Mouse (Mus musculus): Measurements from ENCODE around the gene Mmachc. TPM values are rescaled to one million over a fixed set of nuclear protein-coding genes. Genes with fewer than 3 reads are reported as not detected.
"Not testable (repeated sequence)": the region's sequence is repeated elsewhere in the genome, so short reads cannot be mapped to it uniquely, and the experiment has no call there.

Mmachc gene
- total RNA-seq, 2 experiments from 2014 or later: 17.5 TPM

- no peak for DNase-seq (ENCODE audit: low spot score in 2 of 2)
- intact Hi-C loops (cut with DNase I): no loop called here
These were observed 9.4 kb downstream of the Mmachc start for GRCm38 (mm10) chr4:116698693-116699342.

DNA sequence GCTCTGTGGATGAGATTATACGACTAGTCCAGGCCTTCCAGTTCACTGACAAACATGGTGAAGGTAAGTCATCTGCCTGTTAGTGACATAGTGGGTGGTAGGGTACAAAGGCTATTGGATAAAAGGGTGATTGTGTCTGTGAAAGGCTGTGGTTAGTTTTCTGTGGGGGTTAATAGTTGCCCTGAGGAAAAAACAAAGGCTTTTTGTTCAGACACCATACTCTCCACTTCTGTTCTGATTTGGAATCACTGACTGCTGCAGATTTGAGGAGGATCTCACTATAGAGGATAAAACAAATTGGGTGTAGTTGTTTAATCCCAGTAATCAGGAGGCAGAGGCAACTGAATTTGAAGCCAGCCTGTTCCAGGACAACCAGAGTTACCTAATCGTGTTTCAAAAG is 14.4 kb downstream of the Mmachc start:
- no peak for DNase-seq (ENCODE audit: low spot score in 2 of 2)
- intact Hi-C loops (cut with DNase I): no loop called here

DNA sequence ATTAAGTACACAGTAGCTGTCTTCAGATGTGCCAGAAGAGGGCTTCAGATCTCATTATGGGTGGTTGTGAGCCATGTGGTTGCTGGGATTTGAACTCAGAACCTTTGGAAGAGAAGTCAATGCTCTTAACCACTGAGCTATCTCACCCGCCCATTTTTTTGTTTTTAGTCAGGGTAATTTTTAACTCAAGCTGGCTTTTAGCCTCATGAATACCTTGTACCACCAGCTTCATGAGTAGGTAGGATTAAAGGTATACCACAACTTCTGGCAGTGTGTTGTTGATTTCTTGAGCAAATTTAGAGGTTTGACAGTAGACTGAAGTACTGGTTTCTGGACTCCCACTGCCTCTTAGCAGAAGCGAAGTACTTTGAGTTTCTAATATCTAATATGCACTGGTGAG is 16.1 kb downstream of the Mmachc start:
- DNase-seq (ENCODE audit: low spot score in 2 of 2): no peak
- intact Hi-C loops (cut with DNase I): no loop called here

DNA sequence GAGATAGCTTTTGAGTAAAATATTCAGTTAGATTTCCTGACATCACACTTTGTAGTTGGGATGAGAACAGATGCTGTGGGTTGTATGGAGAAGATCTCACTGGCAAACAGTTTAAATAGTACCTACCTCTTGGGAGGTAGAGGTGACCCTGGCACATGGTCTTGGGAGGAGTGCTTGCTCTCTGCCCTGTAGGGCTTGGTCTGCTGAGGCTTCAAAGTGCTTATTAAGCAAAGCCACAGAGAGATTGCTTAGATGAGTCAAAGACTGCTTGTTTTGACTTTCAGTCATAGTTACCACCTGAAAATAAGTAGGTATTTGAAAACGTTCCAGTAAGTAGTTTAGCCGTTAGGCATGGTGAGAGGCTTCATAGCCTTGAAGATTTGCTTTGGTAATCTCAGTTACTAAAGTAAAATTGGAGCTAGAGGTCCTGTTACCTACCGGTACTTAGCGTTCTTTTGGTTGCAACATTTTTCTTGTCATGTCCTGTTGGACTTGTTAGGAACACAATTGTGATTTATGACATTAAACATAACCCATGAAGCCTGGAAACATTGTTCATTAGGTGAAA is 18.8 kb downstream of the Mmachc start:
- intact Hi-C loops (cut with DNase I): no loop called here
- DNase-seq (ENCODE audit: low spot score in 2 of 2): no peak

GRCm38 (mm10) chr4:116687041-116687440 is 21.2 kb downstream of the Mmachc start:
- intact Hi-C loops (cut with DNase I): loop anchor here (2.0 kb wide), 1 partner anchor 36 kb away; the partner anchor contains the start of gene Akr1a1
- no peak for DNase-seq (ENCODE audit: low spot score in 2 of 2)

- intact Hi-C loops (cut with DNase I): loop anchor here (2.0 kb wide), 1 partner anchor 35 kb away; the partner anchor contains the start of gene Akr1a1
- peak; percentile 89 to 90 for DNase-seq (ENCODE audit: low spot score in 2 of 2)
These were observed 22.7 kb downstream of the Mmachc start, which contains the start of gene Prdx1 for GRCm38 (mm10) chr4:116685402-116686061. Prdx1 (plus strand) TSS chr4:116685544.

- DNase-seq (ENCODE audit: low spot score in 2 of 2): no peak
- intact Hi-C loops (cut with DNase I): no loop called here
These were observed 23.5 kb downstream of the Mmachc start for GRCm38 (mm10) chr4:116684665-116685064.

- intact Hi-C loops (cut with DNase I): no loop called here
- no peak for DNase-seq (ENCODE audit: low spot score in 2 of 2)
These were observed 24.2 kb downstream of the Mmachc start for GRCm38 (mm10) chr4:116683957-116684356.

DNA sequence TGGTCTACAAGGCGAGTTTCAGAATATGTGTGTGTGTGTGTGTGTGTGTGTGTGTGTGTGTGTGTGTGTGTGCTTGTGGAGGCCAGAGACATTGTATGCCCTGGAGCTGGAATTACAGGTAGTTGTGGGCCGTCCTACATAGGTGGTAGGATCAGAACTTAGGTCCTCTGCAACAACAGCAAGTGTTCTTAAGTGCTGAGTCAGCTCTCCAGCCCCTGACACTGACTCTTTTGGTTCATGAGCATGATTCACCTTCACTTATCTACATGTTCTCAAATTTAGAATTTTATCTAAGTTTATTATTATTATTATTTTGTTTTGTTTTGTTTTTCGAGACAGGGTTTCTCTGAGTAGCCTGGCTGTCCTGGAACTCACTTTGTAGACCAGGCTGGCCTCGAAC is 27.7 kb downstream of the Mmachc start:
- DNase-seq (ENCODE audit: low spot score in 2 of 2); intact Hi-C loops (cut with DNase I): not testable (repeated sequence)

GRCm38 (mm10) chr4:116679141-116679540 is 29.1 kb downstream of the Mmachc start:
- intact Hi-C loops (cut with DNase I): no loop called here
- DNase-seq (ENCODE audit: low spot score in 2 of 2): no peak

GRCm38 (mm10) chr4:116677808-116678207 is 30.4 kb downstream of the Mmachc start:
- intact Hi-C loops (cut with DNase I): no loop called here
- no peak for DNase-seq (ENCODE audit: low spot score in 2 of 2)

DNA sequence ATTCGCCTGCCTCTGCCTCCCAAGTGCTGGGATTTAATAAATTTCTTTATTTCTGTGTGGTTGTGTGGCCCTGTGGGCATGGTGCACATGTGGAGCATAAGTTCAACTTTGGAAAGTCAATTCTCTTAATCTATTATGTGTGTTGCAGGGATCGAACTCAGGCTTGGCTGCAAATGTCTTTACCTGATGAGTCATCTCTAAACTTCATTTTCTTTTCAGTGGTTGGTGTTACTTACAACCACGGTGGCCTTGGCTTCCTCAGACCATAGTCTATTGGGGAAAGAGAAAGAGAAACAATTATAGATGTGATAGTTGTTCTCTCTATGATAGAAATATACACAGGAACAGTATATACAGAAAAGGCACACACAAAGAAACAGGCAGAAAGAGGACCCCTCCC is 32.2 kb downstream of the Mmachc start:
- intact Hi-C loops (cut with DNase I): no loop called here
- DNase-seq (ENCODE audit: low spot score in 2 of 2): no peak

DNA sequence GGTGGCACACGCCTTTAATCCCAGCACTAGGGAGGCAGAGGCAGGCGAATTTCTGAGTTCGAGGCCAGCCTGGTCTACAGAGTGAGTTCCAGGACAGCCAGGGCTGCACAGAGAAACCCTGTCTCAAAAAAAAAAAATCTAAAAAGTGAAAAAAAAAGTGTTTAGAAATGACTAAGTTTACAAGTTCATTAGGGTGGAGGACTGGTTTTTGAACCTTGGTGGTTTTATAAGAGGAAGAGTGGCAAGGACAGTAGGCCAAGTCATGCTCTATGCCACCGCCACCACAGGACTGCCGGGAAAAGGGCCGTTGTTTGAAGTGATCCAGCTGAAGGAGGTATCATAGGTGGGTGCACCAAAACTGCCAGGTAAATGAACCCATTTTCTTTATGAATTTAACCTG is 33.4 kb downstream of the Mmachc start:
- DNase-seq (ENCODE audit: low spot score in 2 of 2); intact Hi-C loops (cut with DNase I): not testable (repeated sequence)

DNA sequence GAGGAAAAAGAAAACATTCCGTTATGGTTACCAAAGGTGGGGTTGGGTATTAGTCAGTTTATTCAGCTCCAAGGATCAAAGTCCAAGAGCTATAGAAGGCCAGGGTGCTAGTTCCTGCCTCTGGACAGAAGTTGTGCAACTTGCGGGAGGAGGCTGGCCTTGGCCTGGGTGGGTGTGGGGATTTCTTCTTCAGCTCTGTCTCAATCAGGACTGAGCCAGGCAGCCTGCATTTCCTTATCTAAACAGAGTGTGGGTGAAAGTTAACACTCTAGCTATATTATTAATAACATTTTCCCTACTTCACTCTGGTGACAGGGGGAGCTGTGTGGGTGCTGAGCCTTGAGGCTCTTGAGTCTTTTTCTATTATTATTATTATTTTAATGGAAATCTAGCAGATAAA is 35.4 kb downstream of the Mmachc start:
- DNase-seq (ENCODE audit: low spot score in 2 of 2): no peak
- intact Hi-C loops (cut with DNase I): no loop called here

- intact Hi-C loops (cut with DNase I): no loop called here
- DNase-seq (ENCODE audit: low spot score in 2 of 2): no peak
These were observed 38.9 kb downstream of the Mmachc start for GRCm38 (mm10) chr4:116669291-116669690.

DNA sequence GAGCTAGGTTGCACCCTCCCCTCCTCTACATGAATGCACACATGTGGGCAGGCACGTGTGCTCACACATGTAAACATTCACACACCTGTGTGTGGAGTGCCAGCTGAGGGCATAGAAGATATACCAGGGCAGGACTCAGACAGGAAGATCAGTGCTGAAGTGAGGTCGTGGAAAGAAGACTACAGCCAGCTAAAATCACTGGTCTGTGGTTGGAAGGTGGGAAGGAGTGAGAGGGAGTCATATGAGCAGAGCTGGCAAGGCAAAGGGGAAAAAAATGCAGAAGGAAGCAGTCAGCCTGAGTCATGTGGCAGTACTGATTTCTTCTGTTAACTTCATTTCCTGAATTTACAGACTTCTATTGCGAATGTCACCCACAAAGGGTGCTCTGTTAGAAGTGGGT is 40.1 kb downstream of the Mmachc start:
- DNase-seq (ENCODE audit: low spot score in 2 of 2): no peak
- intact Hi-C loops (cut with DNase I): no loop called here

DNA sequence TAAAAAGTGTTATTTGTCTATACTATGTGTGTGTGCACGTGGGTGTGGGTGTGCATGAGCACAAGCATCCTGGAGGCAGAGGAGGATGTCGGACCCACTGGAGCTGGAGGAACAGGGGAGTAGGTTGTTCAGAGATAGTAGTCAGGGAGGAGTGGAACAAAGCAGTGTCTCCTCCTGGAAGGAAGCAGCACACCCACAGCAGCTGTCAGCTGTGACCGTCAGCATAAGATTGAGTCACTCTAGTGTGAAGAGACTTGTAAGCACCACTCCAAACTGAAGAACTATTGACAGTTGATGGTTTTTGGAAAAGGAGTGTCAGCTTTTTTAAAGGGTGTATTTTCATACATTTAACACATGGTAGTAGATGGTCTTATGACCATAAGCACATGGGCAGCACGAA is 41.6 kb downstream of the Mmachc start:
- no peak for DNase-seq (ENCODE audit: low spot score in 2 of 2)
- intact Hi-C loops (cut with DNase I): no loop called here

DNA sequence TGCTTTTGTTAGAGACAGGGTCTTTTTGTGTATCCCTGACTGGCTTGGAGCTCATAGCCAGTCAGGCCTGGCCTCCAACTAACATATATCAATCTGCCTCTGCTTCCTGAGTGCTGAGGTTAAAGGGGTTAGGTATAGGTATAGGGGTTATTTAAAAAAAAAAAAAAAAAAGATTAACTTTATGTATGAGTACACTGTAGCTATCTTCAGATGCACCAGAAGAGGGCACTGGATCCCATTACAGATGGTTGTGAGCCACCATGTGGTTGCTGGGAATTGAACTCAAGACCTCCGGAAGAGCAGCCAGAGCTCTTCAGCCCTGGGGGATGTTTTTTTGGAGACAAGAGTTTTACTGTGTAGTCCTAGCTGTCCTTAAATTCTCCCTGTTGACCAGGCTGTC is 46.2 kb downstream of the Mmachc start:
- intact Hi-C loops (cut with DNase I): no loop called here
- no peak for DNase-seq (ENCODE audit: low spot score in 2 of 2)

DNA sequence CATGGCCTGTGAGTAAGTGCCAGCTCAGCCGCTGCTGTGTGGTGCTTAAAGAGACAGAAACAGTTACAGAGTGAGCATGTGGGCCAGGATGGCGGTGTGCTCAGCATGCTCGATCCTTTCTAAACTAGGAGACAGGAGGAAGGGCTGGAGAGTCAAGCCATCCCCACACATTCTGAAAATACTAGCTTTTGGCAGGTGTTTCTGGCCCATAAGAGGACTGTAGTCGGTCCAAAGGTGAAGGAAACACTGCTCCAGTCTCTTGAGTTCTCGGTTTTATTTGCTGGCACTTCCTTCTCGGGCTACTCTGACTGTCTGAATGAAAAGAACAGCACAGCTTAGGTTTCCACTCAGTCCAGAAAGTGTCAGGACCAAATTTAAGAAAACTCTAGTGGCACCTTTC is 47.4 kb downstream of the Mmachc start:
- intact Hi-C loops (cut with DNase I): no loop called here
- DNase-seq (ENCODE audit: low spot score in 2 of 2): no peak

GRCm38 (mm10) chr4:116659916-116660315 is 48.3 kb downstream of the Mmachc start:
- DNase-seq (ENCODE audit: low spot score in 2 of 2): not testable (repeated sequence)

DNA sequence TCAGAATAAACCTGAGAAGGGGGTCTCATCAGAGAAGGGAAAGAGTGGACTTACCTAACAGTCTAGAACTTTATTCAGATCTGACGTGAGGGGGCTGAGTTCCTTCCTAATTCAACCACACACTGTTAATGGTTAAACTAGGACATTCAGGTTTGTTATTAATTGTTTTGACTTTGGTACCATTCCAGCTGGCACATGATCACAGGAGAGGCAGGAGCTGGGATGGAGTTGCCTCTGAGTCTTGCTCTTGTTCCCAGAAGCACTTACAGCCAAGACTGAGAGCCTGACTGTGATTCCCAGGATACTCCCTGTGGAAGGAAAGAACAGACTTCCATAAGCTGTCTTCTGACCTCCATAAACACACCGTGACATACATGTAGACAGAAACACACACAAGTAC is 48.7 kb downstream of the Mmachc start:
- DNase-seq (ENCODE audit: low spot score in 2 of 2): no peak
- intact Hi-C loops (cut with DNase I): no loop called here

More at GRCm38 (mm10) chr4:116659916-116660315, 48.3 kb downstream of the Mmachc start:
- intact Hi-C loops (cut with DNase I): not testable (repeated sequence)

Data from left cerebral cortex, postnatal 36 days (tissue).